Mouse (Mus musculus): ENCODE results near the gene Hexdc.

- TF ChIP-seq CTCF (conservative IDR thresholded peaks at IDR 0.05; ENCODE audit: insufficient read depth, insufficient read length, low read depth, low read length) (no peak), POLR2A (IDR thresholded peaks at IDR 0.05; ENCODE audit: low read depth, low read length) (no peak)
These were observed 44.3 kb upstream of the Hexdc start, which contains the start of gene Uts2r for GRCm38 (mm10) chr11:121159971-121160370.

Data from kidney, adult 2 months (tissue).